Mouse (Mus musculus) retina, postnatal 7 days (tissue): Measurements from ENCODE around the gene Itga7.

Experiments used
- DNase-seq: peaks from one replicate; pipeline ENCODE4 v3.0.0-alpha.2; 2012; ENCODE audit warnings: low read depth, low spot score

The Itga7 gene

DNA sequence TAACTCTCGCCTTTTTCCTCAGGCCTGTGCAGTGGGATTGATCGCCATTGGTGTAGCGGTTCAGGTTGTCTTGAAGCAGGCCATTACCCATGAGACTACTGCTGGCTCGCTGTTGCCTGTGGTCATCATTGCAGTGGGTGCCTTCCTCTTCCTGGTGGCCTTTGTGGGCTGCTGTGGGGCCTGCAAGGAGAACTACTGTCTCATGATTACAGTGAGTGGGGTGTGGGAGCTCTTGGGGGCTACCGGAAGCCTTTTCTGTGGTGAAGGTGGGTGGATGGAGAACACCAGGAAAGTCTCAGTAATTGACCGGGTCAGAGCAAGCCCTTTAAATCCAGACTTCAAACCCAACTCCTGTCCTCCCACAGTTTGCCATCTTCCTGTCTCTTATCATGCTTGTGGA lies 22.2 kb upstream of the Itga7 start:
- DNase-seq, result no peak

DNA sequence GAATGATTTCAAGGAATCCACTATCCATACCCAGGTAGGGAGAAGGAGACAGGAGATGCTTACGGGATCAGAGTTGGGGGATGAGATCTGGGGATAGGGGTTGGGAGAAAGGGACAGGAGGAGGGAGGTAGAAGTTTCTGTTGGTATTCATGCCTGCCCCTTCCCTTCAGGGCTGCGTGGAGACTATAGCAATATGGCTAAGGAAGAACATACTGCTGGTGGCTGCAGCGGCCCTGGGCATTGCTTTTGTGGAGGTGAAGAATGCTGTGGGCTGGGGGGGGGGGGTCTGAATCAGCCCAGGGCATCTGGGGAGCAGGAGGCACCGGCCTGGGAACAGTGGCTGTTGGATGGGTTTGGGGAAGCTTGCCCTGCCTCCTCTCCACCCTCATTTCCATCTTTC lies 21.4 kb upstream of the Itga7 start:
- DNase-seq, result no peak

DNA sequence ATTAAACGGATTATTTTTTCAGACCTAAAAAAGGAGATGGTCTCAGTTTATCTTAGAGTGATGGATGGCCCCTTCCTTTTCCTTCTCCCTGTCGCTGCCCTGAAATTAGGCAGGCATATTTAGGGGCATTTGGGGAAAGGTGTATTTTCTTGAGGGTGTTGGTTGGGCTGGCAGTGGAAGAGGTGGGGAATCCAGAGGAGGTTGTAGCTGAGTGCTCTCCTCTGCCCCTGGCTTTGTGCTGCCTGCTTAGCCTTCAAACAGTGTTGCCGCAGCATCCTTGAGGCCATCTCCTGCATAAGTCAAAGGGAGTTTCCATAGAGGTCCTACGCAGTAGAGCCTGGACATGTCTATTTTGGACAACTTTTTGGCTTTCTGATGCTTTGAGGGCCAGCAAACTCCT lies 20.8 kb upstream of the Itga7 start:
- no peak for DNase-seq

DNA sequence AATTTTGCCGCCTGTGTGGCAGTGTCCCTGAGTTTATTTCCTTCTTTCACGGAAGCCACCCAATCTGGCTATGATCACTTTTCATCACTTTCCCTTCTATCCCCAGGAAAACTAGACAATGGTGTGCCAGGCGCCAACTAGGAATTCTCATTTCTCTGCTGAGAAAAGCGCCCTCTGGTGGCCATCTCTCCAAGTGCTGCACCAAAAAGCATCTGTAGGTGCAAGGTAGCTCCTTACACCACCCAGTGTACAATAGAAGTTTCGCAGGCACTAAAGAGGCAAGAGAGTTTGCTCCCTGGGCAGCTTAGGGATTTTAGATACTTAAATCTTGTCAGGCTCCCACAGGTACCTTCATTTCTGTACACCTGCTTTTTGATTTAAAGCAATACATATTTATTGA lies 20.4 kb upstream of the Itga7 start:
- peak; percentile 85 for DNase-seq

DNA sequence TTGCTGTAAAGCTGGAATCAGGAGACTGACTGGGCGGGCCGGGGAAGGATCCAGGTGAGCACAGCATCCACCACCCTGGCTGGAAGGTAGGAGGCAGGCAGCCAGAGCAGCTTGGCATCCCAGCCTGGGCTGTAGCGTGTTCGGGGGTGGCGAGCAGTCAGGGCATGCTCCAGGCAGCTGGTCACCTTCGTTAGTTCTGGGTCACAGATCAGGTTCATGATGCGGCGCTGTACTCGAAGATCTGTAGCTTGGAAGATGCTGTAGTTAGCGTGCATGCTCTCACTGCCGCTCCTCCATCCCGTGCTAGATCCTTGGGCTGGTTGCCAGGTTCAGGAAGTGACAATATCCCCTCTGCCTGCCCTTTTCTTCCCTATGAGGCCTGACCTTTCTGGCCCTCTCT lies 19.9 kb upstream of the Itga7 start:
- no peak for DNase-seq

DNA sequence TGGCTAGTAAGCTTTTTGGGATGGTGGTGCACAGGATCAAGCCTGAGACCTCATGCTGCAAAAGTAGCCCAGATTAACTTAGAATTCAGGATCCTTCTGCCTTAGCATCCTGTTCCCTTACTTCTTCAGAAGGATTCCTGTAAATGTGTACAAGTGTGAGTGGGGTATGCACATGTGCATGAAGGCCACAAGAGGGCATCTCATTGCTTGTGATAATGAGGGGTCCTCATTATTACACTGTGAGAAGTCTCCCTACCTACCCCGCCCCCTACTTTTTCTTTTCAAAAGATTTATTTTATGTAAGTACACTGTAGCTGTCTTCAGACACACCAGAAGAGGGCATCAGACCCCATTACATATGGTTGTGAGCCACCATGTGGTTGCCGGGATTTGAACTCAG lies 18.1 kb upstream of the Itga7 start:
- DNase-seq, result no peak

DNA sequence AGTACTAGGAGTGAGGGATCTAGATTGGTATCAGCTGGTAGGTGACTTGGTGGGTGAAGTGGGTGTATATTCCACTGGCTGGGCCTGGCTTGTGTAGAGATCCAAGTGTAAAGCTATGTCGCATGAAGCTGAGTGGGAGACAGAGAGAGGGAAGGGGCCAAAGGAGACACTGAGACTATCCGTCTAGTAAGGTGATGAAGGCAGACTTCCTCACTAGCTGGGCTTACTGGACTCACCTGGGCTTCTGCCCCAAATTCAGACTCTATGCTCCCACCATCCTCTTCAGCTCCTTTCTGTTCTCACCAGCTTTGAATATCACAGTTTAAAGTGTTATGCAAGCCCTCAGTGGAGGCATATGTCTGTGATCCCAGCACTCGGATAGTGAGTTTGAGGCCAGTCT lies 17.0 kb upstream of the Itga7 start:
- DNase-seq, result no peak

DNA sequence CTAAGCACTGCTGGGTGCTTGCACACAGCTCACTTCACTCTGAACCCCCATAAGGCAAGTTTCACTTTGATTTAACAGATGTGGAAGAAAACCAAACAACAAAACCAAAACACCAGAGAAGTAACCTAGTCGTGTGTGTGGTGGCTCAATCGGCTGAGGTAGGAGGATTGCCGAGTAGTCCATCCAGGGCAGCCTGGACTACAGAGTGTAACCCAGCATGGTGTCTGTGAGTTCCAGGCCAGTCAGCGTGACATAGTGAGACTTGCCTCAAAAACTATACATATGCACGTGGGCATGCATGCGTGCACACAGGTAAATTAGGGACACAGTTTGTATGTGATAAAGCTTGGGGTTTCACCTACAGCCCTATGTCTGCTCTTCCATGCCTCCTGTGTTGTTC lies 16.2 kb upstream of the Itga7 start:
- no peak for DNase-seq

DNA sequence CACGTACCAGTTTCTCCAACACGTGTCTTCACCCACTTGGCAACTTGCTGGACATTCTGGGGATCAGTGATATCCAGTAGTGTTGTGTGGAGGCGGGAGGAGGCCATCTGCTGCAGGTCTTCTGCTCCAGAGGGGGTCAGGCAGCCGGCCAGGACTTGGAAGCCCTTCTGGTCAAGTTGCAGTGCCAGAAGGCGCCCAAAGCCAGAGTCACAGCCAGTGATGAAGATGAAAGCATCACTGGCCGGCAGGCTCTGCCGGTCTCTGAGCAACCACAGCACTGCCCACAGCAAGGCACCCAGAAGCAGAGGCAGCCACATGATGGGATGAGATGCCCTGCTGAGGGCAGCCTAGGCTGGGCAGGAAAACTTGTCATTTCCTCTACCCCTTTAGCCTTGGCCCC lies 15.4 kb upstream of the Itga7 start:
- DNase-seq, result no peak

DNA sequence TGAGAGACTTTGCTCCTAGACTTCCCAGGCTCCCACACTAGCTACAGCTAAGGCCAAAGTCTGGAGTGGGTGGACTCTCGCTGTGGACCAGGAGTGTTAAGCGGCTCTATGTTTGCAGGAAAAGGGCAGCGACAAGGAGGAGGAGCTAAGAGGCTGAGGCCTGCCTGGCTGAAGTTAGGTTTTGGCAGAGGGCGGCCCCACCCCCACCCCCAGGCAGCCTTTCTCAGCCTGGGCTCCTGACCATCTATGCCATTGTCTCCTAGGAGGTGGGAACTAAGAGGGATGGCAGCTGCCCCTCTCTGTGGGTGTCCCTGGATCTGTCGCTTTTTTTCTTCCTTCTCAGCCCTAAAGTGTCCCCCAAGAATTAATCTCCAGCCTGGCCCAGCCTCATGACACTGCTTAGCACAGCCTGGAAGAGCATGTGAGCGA lies 14.4 kb upstream of the Itga7 start:
- DNase-seq, result no peak

DNA sequence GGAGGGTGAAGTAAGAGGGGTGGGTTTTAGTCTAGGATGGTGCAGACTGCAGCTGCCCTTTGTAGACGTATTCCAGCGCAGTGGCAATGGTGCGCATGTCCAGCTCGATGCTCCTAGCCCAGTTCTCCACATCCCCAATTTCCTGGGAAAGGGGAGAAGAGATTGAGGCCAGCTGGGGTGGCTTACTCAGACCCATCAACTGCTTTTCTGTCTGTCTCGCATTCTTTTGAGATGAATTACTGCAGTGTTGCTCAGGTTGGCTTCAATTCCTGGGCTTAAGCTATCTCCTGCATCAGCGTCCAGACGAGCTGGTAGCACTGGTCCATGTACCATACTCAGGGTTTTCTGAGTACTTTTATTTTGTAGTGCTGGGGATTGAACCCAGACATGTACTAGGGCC lies 13.7 kb upstream of the Itga7 start:
- DNase-seq, result no peak

DNA sequence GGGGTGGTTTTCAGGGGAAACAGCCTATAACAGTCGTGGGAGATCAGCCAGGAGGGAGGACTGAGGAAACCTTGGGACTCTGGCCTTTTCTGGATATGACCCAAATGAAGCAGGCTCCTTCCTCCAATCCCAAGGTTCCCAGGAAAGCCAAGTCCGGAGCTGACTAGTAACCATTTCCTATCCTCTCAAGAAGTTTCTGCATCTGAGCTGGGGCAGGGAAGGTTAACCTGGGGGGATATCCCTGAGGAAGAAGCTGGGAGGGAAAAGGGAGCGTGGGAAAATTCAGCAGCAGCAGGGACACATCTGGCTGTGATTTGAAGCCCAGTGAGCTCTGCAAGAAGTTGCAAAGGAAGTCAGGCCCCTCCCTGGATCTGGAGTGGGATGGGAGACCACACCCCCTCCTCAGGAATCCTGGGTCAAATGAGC lies 12.9 kb upstream of the Itga7 start:
- no peak for DNase-seq

DNA sequence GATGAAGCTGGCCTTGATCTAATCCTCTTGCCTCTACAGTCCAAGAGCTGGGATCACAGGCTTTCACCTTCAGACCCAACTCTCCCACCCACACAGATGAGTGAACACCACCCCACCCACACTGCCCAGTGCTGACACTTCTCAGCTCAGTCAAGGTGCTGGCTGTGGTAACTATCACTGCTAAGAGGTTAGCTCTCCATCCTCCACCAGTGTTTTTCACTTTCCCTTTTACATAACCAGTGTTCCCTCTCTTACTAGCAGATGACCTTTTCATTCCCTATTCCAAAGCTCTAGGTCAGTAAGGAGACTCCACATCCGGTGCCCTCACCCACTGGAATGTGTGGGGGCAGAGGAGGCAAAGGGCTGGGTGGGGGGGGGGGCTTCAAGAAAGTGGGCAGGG lies 12.4 kb upstream of the Itga7 start:
- no peak for DNase-seq

DNA sequence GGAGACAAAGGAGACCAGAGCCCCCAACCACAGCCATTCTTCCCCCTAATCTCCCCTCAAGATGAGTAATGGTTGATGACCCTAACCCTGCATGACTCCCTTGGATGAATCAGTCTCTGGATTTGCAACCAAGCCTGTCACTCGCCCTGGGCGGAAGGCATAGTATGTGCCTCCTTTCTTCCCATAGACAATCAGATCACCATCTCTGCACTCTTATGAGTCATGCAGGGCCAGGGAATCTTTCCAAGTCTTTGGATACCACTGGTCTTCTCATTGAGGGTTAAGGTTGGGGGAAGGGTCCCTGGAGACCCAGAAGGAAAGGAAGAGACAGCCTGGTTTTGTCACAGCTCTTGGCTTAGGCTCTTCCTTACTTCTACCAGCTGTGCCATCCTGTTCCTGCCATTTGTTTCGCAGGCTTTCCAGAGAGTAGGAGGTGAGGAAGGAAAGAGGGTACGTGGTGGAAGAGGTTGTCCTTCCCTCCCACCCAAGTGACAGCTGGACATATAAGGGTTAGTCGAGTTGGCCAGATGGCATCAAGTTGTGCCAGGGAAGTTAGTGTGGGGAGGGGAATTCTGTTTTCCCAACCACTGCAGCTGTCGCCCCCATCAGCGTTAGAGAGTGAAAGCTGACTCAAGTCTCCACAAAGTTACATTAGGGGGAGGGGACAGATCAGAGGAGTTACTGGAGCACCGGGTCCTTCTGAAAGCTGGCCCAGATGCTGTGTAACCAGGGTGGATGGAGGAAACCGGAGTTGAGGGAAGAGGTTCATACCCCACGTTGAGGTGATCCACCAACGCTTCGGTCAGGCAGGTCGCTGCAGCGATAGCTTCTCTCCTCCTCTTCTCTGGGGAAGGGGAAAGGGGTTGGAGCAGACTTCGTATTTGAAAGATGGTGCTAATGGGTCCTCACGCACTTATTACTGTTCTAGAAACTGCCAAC lies 11.5 kb upstream of the Itga7 start:
- DNase-seq, result no peak

DNA sequence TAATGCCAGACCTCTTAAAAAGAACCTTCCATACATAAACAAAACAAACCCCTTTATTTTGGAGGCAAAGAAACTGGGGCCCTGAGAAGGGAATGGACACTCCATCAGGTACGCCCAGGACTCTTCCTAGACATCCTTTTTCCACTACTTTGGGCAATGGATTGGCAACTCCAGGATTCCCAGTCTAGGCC lies 10.9 kb upstream of the Itga7 start, which contains the start of gene Rdh5:
Gene Rdh5, minus strand, starts transcription at position 67 of the 191 bp plus-strand sequence.
- DNase-seq, result no peak

DNA sequence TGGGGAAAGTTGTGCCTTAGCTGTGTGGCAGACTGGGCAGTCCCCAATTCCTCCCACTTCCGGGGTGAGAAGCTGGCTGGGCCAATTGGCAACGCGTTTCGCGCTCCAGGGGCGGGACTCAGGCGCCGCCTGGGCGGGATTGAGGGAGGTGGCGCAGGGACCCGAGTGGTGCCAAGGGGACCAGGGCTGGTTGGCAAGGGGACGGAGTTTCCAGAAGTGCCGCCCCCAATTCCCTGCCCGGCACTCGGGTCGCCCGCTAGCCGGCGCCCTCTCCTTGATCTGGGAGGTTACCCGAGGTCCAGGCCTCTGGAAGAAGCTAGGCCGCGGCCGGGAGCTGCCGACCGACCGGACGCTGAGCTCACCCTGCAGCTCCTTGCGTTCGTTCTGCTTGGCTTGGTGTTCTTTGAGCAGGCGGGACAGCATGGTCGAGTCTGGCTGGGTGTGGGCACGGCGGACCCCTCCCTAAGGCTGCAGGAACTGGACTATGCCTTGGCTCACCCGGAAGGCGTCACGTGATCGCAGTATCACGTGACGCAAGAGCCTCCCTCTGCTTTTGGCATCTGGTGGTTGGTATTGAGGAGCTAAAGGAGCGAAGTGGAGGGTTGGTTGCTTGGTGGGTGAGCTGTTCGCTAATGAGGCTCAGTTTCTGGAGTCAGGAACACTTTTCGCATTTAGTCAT lies 10.5 kb upstream of the Itga7 start:
- DNase-seq, result peak; percentile 78

DNA sequence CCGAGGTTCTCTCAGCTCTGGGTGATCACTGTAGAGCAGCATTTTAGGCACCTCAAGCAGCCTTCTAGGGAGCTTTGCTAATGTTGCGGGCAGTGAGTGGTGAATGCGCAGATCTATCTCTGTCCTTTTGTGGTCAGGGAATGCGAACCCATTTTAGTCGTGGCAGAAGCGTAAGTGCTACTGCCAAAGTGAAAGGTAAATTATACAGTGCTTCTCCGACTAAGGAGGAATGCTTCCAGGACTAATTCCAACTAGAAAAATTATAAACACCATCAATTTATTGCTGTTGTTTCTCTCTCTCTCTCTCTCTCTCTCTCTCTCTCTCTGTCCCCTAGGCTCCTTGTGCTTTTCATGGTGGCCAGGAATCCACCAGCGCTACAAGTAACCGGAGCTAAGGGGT lies 9.7 kb upstream of the Itga7 start, which contains the start of gene Bloc1s1:
Gene Bloc1s1, minus strand, starts transcription at position 101 of the 400 bp plus-strand sequence.
- DNase-seq, result no peak

DNA sequence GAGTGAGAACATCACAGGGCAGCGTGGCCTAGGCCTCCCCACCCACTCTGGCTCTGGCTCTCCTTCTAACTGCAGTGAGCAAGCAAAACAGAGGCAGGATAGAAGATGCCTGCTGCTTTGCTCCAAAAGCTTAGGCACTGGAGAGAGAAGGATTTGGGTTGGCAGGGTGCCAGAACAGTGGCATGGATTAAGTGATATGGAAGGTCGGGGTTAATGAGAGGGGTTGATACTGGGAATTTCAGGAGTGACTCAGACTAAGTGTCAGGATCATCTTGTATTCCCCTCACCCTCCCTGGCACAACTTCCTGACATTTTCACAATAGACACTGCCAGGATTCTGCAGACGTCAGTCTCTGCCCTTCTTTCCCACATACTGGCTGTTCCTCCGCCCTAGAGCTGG lies 5.3 kb upstream of the Itga7 start:
- DNase-seq, result no peak

DNA sequence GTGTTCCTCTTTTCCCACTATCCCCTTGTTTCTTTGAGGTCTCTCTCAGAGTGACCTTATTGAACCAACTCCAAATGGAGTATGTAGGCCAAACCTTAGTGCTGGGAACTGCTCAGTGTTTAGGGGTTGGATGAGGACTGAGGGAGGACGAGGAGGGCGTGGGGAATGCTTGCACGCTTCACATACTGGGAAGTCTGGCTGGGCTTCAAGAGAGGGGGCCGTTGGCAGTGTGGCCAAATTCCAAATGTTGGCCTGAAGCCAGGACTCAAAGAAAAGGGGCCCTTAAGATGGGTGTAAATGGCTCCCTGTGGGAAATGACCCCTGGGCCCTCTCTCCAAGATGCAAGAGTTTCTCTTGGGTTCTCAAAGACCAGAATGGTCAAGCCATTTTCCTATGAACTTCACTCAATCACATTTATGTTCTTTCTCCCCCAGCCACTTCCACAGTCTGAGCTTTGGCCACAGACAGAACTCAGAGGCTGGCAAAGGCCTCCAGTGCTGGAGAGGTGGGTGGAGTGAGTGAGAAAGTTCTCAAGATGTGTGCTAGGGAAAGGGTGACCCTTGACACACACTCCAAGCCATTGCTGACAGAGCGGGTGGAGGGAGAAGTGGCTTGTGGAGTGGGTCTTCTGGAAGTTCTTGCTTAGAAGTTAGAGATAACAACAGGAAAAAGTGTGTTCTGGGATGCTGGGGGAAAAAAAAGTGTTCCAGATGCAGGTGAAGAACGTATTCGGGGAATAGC lies 3.8 kb upstream of the Itga7 start:
- DNase-seq, result no peak

DNA sequence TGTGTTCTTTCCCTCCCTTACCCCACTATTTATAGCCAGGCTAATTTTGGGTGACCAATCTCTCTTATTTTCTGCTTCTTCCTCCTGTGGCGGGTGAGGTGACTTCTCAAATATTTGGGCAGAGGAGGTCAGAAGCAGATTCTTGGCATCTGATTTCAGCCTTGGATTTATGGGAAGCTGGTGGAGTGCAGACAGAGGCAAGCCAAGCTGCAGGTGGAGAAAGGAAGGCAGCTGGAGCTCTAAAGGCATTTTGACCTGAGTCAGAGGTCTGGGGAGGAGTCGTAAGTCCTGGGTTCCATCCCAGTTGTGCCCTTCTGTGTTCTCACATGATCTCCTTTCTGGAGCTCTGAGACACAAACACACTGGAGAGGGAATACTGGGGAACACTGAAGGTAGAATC lies 2.2 kb upstream of the Itga7 start:
- DNase-seq, result no peak

DNA sequence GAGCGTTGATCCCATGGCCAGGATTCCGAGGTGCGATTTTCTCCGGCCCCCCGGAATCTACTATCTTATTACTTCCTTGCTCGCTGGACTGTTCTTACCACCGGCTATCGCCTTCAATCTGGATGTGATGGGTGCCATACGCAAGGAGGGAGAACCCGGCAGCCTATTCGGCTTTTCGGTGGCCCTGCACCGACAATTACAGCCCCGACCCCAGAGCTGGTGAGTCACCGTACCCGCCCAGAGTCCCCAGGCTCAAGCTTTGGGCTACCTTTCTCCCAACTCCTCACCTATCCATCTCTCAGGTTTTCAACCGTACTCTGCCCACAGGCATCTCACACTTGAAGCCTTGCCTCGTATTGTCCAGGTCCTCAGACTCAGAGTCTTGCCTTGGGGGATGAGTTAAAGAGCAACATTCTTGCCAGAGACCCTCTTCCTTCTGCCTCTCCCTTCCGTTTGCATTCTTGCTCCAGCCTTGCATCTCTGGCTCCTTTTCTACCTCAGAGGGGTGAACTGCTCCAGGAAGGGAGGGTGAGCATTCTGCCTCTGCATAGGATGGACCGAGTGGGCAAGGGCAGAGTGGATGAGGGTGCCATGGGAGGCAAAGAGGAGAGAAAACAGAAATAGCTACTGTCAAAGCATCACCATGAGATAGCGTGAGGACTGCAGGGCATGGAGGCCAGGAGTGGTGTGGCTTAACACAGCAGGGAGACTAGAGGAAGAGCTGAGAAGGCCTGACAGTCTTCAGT lies 531 bp downstream of the Itga7 start:
- no peak for DNase-seq
